21 mouse cellular contexts compared by ENCODE assay signal in the genomic region with DNA sequence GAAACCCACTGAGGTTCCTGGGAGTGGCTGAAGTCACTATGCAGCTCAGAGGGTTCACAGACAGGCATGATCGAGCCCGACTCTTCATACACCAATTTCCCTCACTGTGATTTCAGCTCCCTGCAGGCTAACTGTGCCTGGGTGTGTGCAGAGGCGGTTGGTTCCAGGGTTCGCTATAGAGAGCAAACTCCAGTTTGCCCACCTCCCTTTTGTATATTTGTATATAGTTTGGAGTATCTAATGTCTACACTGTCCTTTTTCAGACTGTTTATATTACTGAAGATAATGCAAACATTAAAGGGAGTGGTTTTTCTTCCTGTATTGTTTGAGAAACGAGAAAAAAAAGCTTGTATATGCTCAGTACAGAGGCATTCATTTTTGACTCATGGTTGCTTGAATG.
"Had no signal": no experiment of that assay in that cellular context is flagged by ENCODE, and none has a peak within 500 bp of the region (broad histone marks: within the 10 kb centered on the region; RNA-seq: fewer than 3 reads in every experiment).

No protein-coding gene starts in this region.

- ATAC-seq: hindbrain, postnatal 0 days; inflammation-experienced regulatory T-cells, adult 6 months; midbrain, embryonic 15.5 days had no signal

- H3K27me3 ChIP-seq: limb, embryonic 13.5 days; liver, embryonic 15.5 days; midbrain, embryonic 12.5 days; midbrain, embryonic 15.5 days; neural tube, embryonic 12.5 days; neural tube, embryonic 15.5 days had no signal

- H3K36me3 ChIP-seq: liver, embryonic 15.5 days had no signal

- H3K9me3 ChIP-seq: limb, embryonic 10.5 days; limb, embryonic 13.5 days; liver, embryonic 15.5 days; midbrain, embryonic 12.5 days; midbrain, embryonic 15.5 days; neural tube, embryonic 12.5 days; neural tube, embryonic 15.5 days had no signal

- H3K4me2 ChIP-seq: limb, embryonic 13.5 days; liver, embryonic 15.5 days; lung, embryonic 14.5 days; midbrain, embryonic 12.5 days; midbrain, embryonic 15.5 days; neural tube, embryonic 12.5 days; neural tube, embryonic 15.5 days had no signal

- H3K27ac ChIP-seq: hindbrain, postnatal 0 days; kidney, postnatal 0 days; layer of hippocampus, adult 2 months; limb, embryonic 10.5 days; limb, embryonic 13.5 days; liver, embryonic 15.5 days; macrophage; midbrain, embryonic 12.5 days; midbrain, embryonic 15.5 days; neural tube, embryonic 12.5 days; neural tube, embryonic 15.5 days had no signal

- H3K4me3 ChIP-seq: layer of hippocampus, adult 2 months; limb, embryonic 10.5 days; limb, embryonic 13.5 days; liver, embryonic 15.5 days; midbrain, embryonic 12.5 days; midbrain, embryonic 15.5 days; neural tube, embryonic 12.5 days; neural tube, embryonic 15.5 days had no signal

- H3K4me1 ChIP-seq: liver, embryonic 15.5 days; midbrain, embryonic 12.5 days had no signal

- DNase-seq: kidney, adult 2 months; kidney, postnatal 25 days; layer of hippocampus, adult 9-11 months; lung, embryonic 14.5 days; lung, postnatal 14 days; right cerebral cortex, adult 18-20 months; right cerebral cortex, postnatal 14 days; right cerebral cortex, postnatal 4 days; thymus, postnatal 36 days had no signal

- H3K9ac ChIP-seq: limb, embryonic 13.5 days; liver, embryonic 15.5 days; lung, embryonic 14.5 days; midbrain, embryonic 12.5 days; midbrain, embryonic 15.5 days; neural tube, embryonic 12.5 days; neural tube, embryonic 15.5 days had no signal
